Mouse (Mus musculus) heart, adult 2 months (tissue): ENCODE results near the gene Phf7.

Source experiments
- CTCF ChIP-seq: fragments of 200-600 bp; IDR thresholded peaks from 2 replicates; pipeline ENCODE4 v1.8.1; 2022; ENCODE audit warnings: antibody characterized with exemption, mild to moderate bottlenecking, moderate library complexity
- EP300 ChIP-seq: fragments of 200-500 bp; IDR thresholded peaks from 2 replicates; pipeline ENCODE4 v1.6.1; 2011; ENCODE audit warnings: low read depth, low read length, control low read depth; ENCODE audit not compliant: insufficient read depth
- POLR2A ChIP-seq: fragments of 200-500 bp; IDR thresholded peaks from 2 replicates; pipeline ENCODE4 v1.6.1; 2011; ENCODE audit warnings: mild to moderate bottlenecking, low read depth, low read length, control low read depth; ENCODE audit not compliant: insufficient read depth

DNA sequence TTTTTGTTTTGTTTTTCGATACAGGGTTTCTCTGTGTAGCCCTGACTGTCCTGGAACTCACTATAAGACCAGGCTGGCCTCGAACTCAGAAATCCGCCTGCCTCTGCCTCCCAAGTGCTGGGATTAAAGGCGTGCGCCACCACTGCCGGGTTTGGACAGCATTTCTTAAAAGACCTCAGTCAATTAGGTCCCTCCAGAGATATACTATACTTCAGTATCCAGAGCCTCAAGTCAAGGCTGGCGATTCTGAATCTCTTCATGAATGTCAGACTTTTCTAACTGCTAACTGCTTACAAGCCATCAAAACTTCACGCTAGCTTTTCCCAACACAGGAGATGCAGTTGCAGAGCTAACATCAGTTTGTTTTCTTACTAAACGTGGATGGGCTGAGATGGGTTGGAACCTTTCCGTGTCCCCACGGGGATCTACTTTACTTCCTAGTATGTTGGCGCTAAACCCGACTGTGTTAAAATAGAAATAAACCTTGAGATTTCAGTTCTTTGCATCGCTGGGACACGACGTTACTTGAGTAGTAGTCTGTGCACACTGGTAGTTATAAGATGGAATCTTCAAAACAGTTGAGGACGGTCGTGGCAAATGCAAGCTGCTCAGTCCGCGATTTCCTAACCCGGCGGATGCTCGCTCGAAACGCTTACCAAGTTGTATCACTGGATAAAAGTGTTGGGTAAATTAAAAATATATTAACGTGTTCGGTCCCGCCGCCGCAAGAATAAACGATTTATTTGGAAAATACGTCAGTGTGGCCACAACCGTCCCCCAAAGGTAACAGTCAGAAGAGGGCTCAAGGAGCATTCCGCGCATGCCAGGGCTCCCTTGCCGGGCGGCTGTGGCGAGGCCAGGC lies 664 bp downstream of the Phf7 start:
- no peak for TF ChIP-seq CTCF
- no peak for TF ChIP-seq EP300
- TF ChIP-seq POLR2A = no peak
